Mouse (Mus musculus) adrenal gland, postnatal 36 days (tissue): ENCODE measurements around the gene Zfp595. TPM values are rescaled to one million over a fixed set of nuclear protein-coding genes. Genes with fewer than 3 reads are reported as not detected.
"Not testable (repeated sequence)": the region's sequence is repeated elsewhere in the genome, so short reads cannot be mapped to it uniquely, and the experiment has no call there.

ENCODE experiments used
- DNase-seq, 2 experiments: peaks; one replicate each; pipeline ENCODE4 v3.0.0; 2021; ENCODE audit warnings: mixed read lengths in 1 of 2
- long read RNA-seq, 2 experiments: library from polyadenylated mRNA; stranded (forward); transcript quantifications; one replicate each; pipeline ENCODE4 v2.0.0; 2021; ENCODE audit warnings: borderline sequencing depth in 2 of 2
- total RNA-seq, 2 experiments: library from RNA; stranded (reverse); gene quantifications; 2 replicates each; pipeline ENCODE4 v1.2.3; 2021

Gene Zfp595
- total RNA-seq = 1 to 10 TPM; 4.1 to 4.6 TPM
- long read RNA-seq, experiment 1 = 0 reads
- long read RNA-seq, experiment 2 = 0 reads

DNA sequence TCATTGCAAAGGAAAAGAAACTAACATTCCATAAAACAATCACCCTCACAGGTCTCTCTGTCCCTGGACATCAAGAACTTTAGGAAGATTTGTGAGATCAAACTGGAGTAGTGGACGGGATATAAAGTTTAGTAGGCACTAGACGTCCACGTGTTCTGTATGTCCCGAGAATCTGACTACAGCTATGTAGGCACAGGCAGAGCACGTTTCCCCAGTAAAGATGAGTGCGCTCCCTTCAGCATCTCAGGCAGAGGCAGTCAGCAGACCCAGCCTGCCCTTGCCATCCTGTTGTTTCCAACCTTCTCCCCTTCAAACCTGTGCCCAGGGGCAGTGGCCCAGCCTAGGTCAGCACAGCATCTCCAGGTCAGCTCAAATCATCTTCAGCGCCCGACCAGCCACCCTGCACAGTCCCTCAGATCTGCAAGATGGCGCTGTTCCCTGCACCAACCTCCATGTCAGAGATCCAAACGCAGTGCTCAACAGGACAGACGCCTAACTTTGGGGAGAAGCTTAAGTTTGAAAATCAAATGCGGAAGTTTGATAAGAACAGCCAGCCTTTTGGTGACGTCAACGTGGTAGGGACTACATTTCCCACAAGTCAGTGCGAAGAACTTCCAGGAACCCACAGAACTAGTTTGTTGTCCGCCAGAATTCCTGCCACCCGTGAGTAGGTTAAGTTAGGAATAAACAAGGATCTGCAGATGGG is at the start of gene Zfp595:
Gene Zfp595 (minus strand): TSS at position 552 of the 706 bp plus-strand sequence.
- peak; percentile 86 to 88 for DNase-seq

GRCm38 (mm10) chr13:67376255-67376654 is 43.9 kb upstream of the Zfp595 start:
- DNase-seq = not testable (repeated sequence)

- peak; percentile 76 to 83 for DNase-seq
Measured at GRCm38 (mm10) chr13:67375050-67375911, 42.9 kb upstream of the Zfp595 start, which contains the start of the genes Gm28041 and Zfp456. Gene Gm28041, minus strand, starts transcription at chr13:67375733. Gene Zfp456, minus strand, starts transcription at chr13:67375810.

DNA sequence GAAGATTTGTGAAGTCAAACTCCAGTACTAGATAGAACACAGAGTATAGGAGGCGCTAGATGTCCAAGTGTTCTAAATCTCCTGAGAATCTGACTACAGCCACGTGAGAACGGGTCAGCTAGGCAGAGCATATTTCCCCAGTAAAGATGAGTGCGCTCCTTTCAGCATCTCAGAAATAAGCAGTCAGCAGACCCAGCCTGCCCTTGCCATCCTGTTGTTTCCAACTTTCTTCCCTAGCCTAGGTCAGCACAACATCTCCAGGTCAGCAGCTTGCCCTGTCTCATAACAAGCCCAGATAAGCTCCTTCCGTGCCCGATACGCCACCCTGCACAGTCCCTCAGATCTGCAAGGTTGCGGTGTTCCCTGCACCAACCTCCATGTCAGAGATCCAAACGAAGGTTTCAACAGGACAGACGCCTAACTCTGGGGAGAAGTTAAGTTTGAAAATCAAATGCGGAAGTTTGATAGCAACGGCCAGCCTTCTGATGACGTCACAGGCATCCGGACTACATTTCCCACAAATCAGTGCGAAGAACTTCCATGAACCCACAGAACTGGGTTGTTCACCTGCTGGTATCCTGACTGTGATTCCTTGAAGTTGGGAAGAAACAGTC is 27.9 kb upstream of the Zfp595 start, which contains the start of the genes Gm28044 and Zfp953:
Gene Gm28044 (minus strand): TSS at position 406 of the 614 bp plus-strand sequence.
Gene Zfp953 (minus strand): TSS at position 475 of the 614 bp plus-strand sequence.
- DNase-seq = peak; percentile 90 to 92

GRCm38 (mm10) chr13:67351854-67352253 is 19.5 kb upstream of the Zfp595 start:
- no peak for DNase-seq

DNA sequence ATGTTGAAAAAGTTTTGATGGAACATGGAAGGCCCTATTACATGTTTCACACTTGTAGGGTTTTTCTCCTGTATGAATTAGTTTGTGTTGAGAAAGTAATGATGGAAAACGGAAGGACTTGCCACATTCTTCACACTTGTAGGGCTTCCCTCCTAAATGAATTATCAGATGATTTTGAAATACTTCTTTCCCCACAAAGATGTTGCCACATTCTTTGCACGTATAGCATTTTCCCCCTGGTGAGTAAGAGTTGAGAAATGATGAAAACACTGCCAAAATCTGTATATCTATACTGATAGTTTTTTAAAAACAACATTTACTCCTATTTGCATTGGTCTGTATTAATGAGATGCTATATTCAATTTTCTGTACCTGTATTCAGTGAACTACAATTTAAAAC is 11.1 kb upstream of the Zfp595 start:
- no peak for DNase-seq

DNA sequence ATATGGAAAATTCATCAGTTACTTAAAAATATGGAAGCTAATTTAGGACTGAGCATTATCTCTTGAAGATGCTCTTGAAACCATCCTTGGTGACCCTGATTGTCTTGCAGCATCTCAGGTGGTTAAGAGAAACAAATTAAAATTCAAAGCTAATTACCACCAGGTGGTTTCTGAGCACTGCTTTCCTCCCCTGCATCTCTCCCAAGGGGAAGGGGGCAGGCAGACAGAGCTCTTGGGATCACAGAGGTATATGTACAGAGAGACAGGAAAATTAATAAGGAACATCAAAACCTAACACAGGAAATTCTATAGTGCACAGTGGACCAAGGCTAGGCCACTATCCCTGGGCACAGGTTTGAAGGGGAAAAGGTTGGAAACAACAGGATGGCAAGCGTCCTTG is 507 bp upstream of the Zfp595 start:
- no peak for DNase-seq

- DNase-seq = no peak
Measured at GRCm38 (mm10) chr13:67306718-67307117, 25.7 kb downstream of the Zfp595 start.

DNA sequence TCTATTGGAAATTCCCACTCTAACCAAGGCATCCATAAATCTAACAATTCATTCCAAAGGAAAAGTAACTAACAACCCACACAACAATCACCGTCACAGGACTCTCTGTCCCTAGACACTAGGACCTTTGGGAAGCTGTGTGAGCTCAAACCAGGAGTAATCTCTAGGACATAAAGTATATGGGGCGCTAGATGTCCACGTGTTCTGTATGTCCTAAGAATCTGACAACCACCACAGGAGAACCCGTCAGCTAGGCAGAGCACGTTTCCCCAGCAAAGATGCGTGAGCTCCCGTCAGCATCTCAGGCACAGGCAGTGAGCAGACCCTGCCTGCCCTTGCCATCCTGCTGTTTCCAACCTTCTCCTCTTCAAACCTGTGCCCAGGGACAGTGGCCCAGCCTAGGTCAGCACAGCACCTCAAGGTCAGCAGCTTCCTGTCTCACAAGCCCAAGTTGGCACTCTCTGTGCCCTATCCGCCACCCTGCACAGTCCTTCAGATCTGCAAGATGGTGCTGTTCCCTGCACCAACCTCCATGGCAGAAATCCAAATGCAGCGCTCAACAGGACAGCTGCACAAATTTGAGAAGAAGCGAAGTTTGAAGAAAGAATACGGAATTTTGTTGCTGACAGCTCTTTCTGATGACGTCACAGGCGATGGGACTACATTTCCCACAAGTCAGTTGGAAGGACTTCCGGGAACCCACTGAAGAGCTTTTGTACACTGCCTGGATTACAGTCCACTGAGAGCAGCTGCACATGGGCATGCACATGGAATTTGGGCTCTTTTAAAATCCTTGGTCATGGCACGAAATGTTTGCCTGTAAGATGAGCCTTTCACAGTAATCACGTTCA is 26.3 kb downstream of the Zfp595 start, which contains the start of gene Zfp457:
Gene Zfp457 (minus strand): TSS at position 664 of the 851 bp plus-strand sequence.
- DNase-seq = peak; percentile 85 to 86

DNA sequence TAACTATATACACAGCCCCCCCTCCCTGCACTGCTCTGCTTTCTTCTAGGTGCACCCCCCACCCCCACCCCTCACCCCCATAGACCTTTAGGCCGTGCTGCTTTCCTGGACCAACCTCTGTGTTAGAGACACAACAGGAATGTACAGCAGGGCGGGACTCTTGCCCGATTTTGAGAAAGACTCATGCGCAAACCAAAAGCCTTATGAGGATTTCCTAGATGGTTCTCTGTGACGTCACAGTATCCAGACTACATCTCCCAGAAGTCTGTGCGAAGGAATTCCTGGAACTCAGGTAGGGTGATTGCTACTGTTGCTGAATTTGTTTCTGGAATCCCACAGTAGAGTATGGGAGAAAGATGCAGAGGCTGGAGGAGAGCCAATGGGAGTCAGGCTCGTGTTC is 54.1 kb downstream of the Zfp595 start, which contains the start of gene Zfp458:
Gene Zfp458 (minus strand): TSS at position 153 of the 400 bp plus-strand sequence.
- DNase-seq = no peak

- DNase-seq = not testable (repeated sequence)
Measured at GRCm38 (mm10) chr13:67269383-67270065, 62.8 kb downstream of the Zfp595 start.

- DNase-seq = peak; percentile 58 to 73
Measured at GRCm38 (mm10) chr13:67268568-67269369, 63.6 kb downstream of the Zfp595 start.

Other genes with a start within 250 kb of the Zfp595 start
- gene Zfp708, start 234.6 kb downstream of the Zfp595 start, total RNA-seq = 1 to 10 TPM in 1 of 2 experiments, under 1 TPM in 1; 0.53 to 1.0 TPM
- gene Gm28557, start 224.0 kb downstream of the Zfp595 start, total RNA-seq = 1 to 10 TPM; 6.7 to 8.5 TPM
- gene Rslcan18, start 216.3 kb downstream of the Zfp595 start, total RNA-seq = 1 to 10 TPM in 1 of 2 experiments, under 1 TPM in 1; 0.82 to 1.0 TPM
- 1 to 10 TPM; 3.8 to 4.3 TPM for gene Zfp759, start 210.9 kb downstream of the Zfp595 start, total RNA-seq
- gene Rsl1, start 159.4 kb downstream of the Zfp595 start, total RNA-seq = 1 to 10 TPM; 5.2 to 6.0 TPM
- 1 to 10 TPM; 1.4 to 2.9 TPM for gene Zfp455, start 138.1 kb downstream of the Zfp595 start, total RNA-seq
- gene Zfp458, start 54.1 kb downstream of the Zfp595 start, total RNA-seq = 1 to 10 TPM; 2.9 to 3.9 TPM
- gene Zfp457, start 26.1 kb downstream of the Zfp595 start, total RNA-seq = 1 to 10 TPM; 2.4 to 3.7 TPM
- 1 to 10 TPM; 1.3 to 2.5 TPM for gene Gm28044, start 28.0 kb upstream of the Zfp595 start, total RNA-seq
- gene Zfp953, start 28.0 kb upstream of the Zfp595 start, total RNA-seq = 1 to 10 TPM; 2.2 to 2.8 TPM
- 1 to 10 TPM; 2.4 to 3.0 TPM for gene Gm28041, start 43.2 kb upstream of the Zfp595 start, total RNA-seq
- gene Zfp456, start 43.2 kb upstream of the Zfp595 start, total RNA-seq = 1 to 10 TPM; 1.3 to 1.7 TPM
- 1 to 10 TPM; 4.5 to 4.8 TPM for gene Zfp429, start 67.2 kb upstream of the Zfp595 start, total RNA-seq
- 1 to 10 TPM in 1 of 2 experiments, under 1 TPM in 1; 0.79 to 1.7 TPM for gene Zfp459, start 88.8 kb upstream of the Zfp595 start, total RNA-seq
- 10 to 100 TPM; 18.1 to 19.9 TPM for gene Zfp874a, start 119.1 kb upstream of the Zfp595 start, total RNA-seq
- 10 to 100 TPM; 17.1 to 20.0 TPM for gene Zfp874b, start 151.7 kb upstream of the Zfp595 start, total RNA-seq
- gene Zfp58, start 168.0 kb upstream of the Zfp595 start, total RNA-seq = 10 to 100 TPM in 1 of 2 experiments, 1 to 10 TPM in 1; 7.9 to 10.5 TPM
- not detected for gene Gm26965, start 193.6 kb upstream of the Zfp595 start, total RNA-seq
- gene Zfp87, start 193.6 kb upstream of the Zfp595 start, total RNA-seq = 10 to 100 TPM; 22.0 to 23.3 TPM
- 10 to 100 TPM in 1 of 2 experiments, 1 to 10 TPM in 1; 8.3 to 10.2 TPM for gene Zfp748, start 221.3 kb upstream of the Zfp595 start, total RNA-seq